Comparison of ENCODE assay signal across 8 mouse cellular contexts in the genomic region with DNA sequence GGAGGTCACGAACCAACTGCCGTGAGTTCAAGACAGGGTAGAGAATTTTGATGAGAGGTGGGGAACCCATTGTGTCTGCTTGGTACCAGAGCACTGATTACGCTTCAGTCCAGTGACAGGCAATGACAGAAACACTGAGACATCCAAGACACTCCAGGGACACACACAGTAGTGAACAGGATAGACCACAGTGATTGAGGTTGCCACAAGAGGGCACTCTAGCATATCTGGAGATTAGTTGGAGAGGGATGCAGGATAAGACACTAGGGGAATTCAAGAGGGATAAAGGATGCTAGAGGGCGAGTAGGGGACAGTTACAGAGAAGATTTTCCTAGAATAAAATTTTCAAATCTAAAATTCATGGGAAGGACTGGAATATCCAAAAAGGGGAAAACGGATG. TPM values are rescaled to one million over a fixed set of nuclear protein-coding genes. Genes with fewer than 3 reads are reported as not detected.
DNase-seq lines count a peak whose midpoint lies in the region; ATAC-seq and TF ChIP-seq lines count a peak whose summit lies in the region.

No protein-coding gene starts in this region.

- peak; percentile 56 for TF ChIP-seq CTCF in heart, postnatal 0 days (IDR thresholded peaks at IDR 0.05; ENCODE audit: low read depth)

- no peak overlapping the region for H3K4me2 ChIP-seq in heart, postnatal 0 days (ENCODE audit: low read depth, low read length)

- H3K27me3 ChIP-seq in heart, postnatal 0 days (ENCODE audit: control insufficient read depth, insufficient read depth, low read length) = no peaks in the 10 kb centered on the region
- no peaks in the 10 kb centered on the region for H3K27me3 ChIP-seq in splenic B cell, adult 2 months (ENCODE audit: control insufficient read depth, insufficient read depth, low read length, poor library complexity, severe bottlenecking)
- no peaks in the 10 kb centered on the region for H3K27me3 ChIP-seq in midbrain, embryonic 10.5 days (ENCODE audit: low read depth, poor library complexity, severe bottlenecking)

- no peak overlapping the region for H3K27ac ChIP-seq in heart, postnatal 0 days (ENCODE audit: low read depth)
- H3K27ac ChIP-seq in midbrain, embryonic 10.5 days (replicated peaks) = no peak overlapping the region

- peak; percentile 7 for DNase-seq in heart, postnatal 0 days (ENCODE audit: low spot score)
- DNase-seq in heart, postnatal 25 days (ENCODE audit: low spot score) = no peak
- DNase-seq in urinary bladder, postnatal 25 days (ENCODE audit: low spot score) = peak; percentile 33
- DNase-seq in urinary bladder, adult 2 months (ENCODE audit: low spot score) = no peak
- peak; percentile 17 for DNase-seq in embryo, embryonic 11.5 days (ENCODE audit: low read depth, low spot score)
- DNase-seq in left cerebral cortex, postnatal 10 days (ENCODE audit: extremely low spot score in 1 of 2, low spot score in 2 of 2) = peak; percentile 7 to 47
- peak; percentile 26 for DNase-seq in splenic B cell, adult 2 months (ENCODE audit: low read depth, low spot score)
- no peak for DNase-seq in midbrain, embryonic 10.5 days (ENCODE audit: low spot score)

- 55% methylated on average over 5 of the region's 5 CpGs for WGBS in heart, postnatal 0 days
- WGBS in midbrain, embryonic 10.5 days = 60% methylated on average over 5 of the region's 5 CpGs

- H3K9me3 ChIP-seq in heart, postnatal 0 days (replicated peaks; ENCODE audit: control insufficient read depth, low read length) = no peaks in the 10 kb centered on the region
- H3K9me3 ChIP-seq in midbrain, embryonic 10.5 days (replicated peaks) = no peaks in the 10 kb centered on the region

- TF ChIP-seq EP300 in heart, postnatal 0 days (IDR thresholded peaks at IDR 0.05; ENCODE audit: low read depth) = no peak

- no peak for ATAC-seq in heart, postnatal 0 days (ENCODE audit: insufficient read depth, low read depth)

- H3K36me3 ChIP-seq in heart, postnatal 0 days (replicated peaks; ENCODE audit: control insufficient read depth, insufficient read depth, low read length) = no peaks in the 10 kb centered on the region
- H3K36me3 ChIP-seq in splenic B cell, adult 2 months (ENCODE audit: control insufficient read depth, insufficient read depth, low read length, poor library complexity, severe bottlenecking) = no peaks in the 10 kb centered on the region
- no peaks in the 10 kb centered on the region for H3K36me3 ChIP-seq in midbrain, embryonic 10.5 days

- no peaks in the 10 kb centered on the region for H3K4me1 ChIP-seq in heart, postnatal 0 days (ENCODE audit: control insufficient read depth, insufficient read depth)
- no peaks in the 10 kb centered on the region for H3K4me1 ChIP-seq in midbrain, embryonic 10.5 days

- intact Hi-C loops in heart, postnatal 25 days (cut with DNase I) = no loop called here
- intact Hi-C loops in left cerebral cortex, postnatal 10 days (cut with DNase I) = no loop called here

- no peak overlapping the region for H3K4me3 ChIP-seq in heart, postnatal 0 days (ENCODE audit: low read depth, low read length)
- H3K4me3 ChIP-seq in midbrain, embryonic 10.5 days = no peak overlapping the region

- H3K9ac ChIP-seq in heart, postnatal 0 days (replicated peaks; ENCODE audit: low read depth, low read length) = no peak overlapping the region

RNA-seq across cellular contexts. Expression of gene 9530053A07Rik, which starts 8.3 kb away (rescaled TPM):
- total RNA-seq in heart, postnatal 0 days (2014; rRNA removed; ENCODE audit: low replicate concordance) = not detected in 2 replicates
- polyA plus RNA-seq in heart, postnatal 0 days (2015; fragmentation: Nextera tagmentation; extraction: Ambion mirVana) = 0.01 and 0.04 TPM in 2 replicates
- total RNA-seq in heart, postnatal 25 days (2021) = not detected
- 0.01 TPM in 1 of 2 replicates, not detected in the other for polyA plus RNA-seq in urinary bladder, adult 2 months (2012; rRNA removed)
- not detected for total RNA-seq in left cerebral cortex, postnatal 10 days (2021)
- 0.05 and 0.17 TPM in 2 replicates for polyA plus RNA-seq in midbrain, embryonic 10.5 days (2016; fragmentation: Nextera tagmentation; extraction: Ambion mirVana)

RNA-seq across cellular contexts. Expression of gene Fbl, which starts 31.9 kb away (rescaled TPM):
- total RNA-seq in heart, postnatal 0 days (2014; rRNA removed; ENCODE audit: low replicate concordance) = 6.6 and 21.8 TPM in 2 replicates
- 44.3 and 51.3 TPM in 2 replicates for polyA plus RNA-seq in heart, postnatal 0 days (2015; fragmentation: Nextera tagmentation; extraction: Ambion mirVana)
- 10 to 100 TPM; 32.2 to 35.3 TPM for total RNA-seq in heart, postnatal 25 days (2021)
- polyA plus RNA-seq in urinary bladder, adult 2 months (2012; rRNA removed) = 88.9 and 108 TPM in 2 replicates
- total RNA-seq in left cerebral cortex, postnatal 10 days (2021) = 10 to 100 TPM; 69.4 to 74.5 TPM
- 136 and 158 TPM in 2 replicates for polyA plus RNA-seq in midbrain, embryonic 10.5 days (2016; fragmentation: Nextera tagmentation; extraction: Ambion mirVana)

RNA-seq across cellular contexts. Expression of gene Dyrk1b, which starts 41.7 kb away (rescaled TPM):
- total RNA-seq in heart, postnatal 0 days (2014; rRNA removed; ENCODE audit: low replicate concordance) = 21.3 and 37.1 TPM in 2 replicates
- 10.2 and 10.4 TPM in 2 replicates for polyA plus RNA-seq in heart, postnatal 0 days (2015; fragmentation: Nextera tagmentation; extraction: Ambion mirVana)
- 10 to 100 TPM; 30.5 to 32.0 TPM for total RNA-seq in heart, postnatal 25 days (2021)
- 11.7 and 17.6 TPM in 2 replicates for polyA plus RNA-seq in urinary bladder, adult 2 months (2012; rRNA removed)
- 10 to 100 TPM; 32.9 to 34.8 TPM for total RNA-seq in left cerebral cortex, postnatal 10 days (2021)
- 13.5 and 16.9 TPM in 2 replicates for polyA plus RNA-seq in midbrain, embryonic 10.5 days (2016; fragmentation: Nextera tagmentation; extraction: Ambion mirVana)

Comparison
In these comparisons a context has a peak if more than half of its experiments do, and no peak if none do; other contexts are left out.
1. DNase-seq: peak in heart, postnatal 0 days (single experiment), urinary bladder, postnatal 25 days (single experiment), embryo, embryonic 11.5 days (single experiment), left cerebral cortex, postnatal 10 days (2 of 2) and splenic B cell, adult 2 months (single experiment); none in heart, postnatal 25 days (single experiment), urinary bladder, adult 2 months (single experiment) and midbrain, embryonic 10.5 days (single experiment).